Mouse (Mus musculus) thymus, postnatal 36 days (tissue): Measurements from ENCODE around the gene Ifnb1.
"Not testable (repeated sequence)": the region's sequence is repeated elsewhere in the genome, so short reads cannot be mapped to it uniquely, and the experiment has no call there.

Experiments used
- DNase-seq, 2 experiments: peaks; one replicate each; pipeline ENCODE4 v3.0.0; 2022; ENCODE audit warnings: mixed read lengths in 2 of 2

The Ifnb1 gene

DNA sequence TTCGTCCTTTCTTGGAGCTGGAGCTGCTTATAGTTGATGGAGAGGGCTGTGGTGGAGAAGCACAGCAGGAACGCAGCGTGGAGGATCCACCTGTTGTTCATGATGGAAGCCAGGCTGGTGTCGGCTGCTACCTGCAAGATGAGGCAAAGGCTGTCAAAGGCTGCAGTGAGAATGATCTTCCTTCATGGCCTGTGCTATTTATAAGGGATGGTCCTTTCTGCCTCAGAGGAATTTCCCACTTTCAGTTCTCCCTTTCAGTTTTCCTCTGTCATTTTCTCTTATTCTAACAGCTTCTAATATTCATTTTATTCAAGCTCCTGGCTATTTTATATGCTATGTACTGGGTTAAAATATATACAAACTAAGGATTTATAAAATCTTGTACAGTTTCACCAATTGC, at the start of gene Ifnb1:
Gene Ifnb1, minus strand, starts transcription at position 101 of the 400 bp plus-strand sequence.
- no peak for DNase-seq

DNA sequence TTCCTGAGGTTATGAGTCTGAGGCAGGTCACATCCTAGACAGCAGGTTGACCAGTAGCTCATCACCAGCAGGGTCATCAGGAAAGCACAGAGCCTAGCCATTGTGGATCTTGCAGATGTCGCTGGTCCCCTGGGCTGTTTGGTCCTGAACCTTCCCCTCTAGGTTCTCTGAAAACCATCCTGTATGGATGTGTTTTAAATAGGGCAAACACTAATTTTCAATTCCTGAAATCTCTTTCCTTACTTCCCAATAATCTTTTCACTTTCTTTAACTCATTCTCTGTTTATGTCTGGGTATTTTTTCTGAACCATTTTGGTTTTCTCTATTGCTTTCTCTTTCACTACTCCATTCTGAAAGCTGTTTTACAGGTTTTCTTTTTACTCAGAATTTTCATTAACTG, 49.1 kb upstream of the Ifnb1 start, which contains the start of gene Ifna14:
Gene Ifna14, minus strand, starts transcription at position 101 of the 400 bp plus-strand sequence.
- DNase-seq, result no peak

DNA sequence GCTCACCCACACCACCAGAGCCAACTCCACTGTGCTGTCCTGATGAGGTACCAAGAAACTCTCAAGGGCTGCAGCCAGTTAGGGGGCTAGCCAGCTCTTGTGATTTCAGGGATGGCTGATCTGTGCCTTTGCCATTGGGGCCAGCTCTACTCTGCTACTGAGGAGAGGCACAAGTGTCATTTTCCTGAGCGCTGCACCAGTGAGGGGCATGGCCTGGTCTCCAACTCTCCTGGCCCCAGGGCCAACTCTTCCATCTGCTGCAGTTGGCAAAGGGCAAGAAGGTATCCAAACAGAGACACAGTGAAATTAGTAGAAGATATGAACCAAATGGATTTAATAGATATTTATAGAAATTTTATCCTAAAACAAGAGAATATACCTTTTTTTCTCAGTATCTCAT, 39.2 kb upstream of the Ifnb1 start:
- no peak for DNase-seq

DNA sequence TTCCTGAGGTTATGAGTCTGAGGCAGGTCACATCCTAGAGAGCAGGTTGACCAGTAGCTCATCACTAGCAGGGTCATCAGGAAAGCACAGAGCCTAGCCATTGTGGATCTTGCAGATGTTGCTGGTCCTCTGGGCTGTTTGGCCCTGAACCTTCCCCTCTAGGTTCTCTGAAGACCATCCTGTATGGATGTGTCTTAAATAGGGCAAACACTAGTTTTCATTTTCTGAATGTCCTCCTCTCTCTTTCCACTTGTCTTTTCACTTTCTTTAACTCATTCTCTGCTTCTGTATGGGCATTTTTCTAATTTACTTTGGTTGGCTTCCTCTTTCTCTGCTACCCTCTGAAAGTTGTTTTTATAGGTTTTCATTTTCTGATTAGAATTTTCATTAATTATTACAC, 35.6 kb upstream of the Ifnb1 start, which contains the start of gene Ifna15:
Gene Ifna15, minus strand, starts transcription at position 101 of the 400 bp plus-strand sequence.
- not testable (repeated sequence) for DNase-seq

DNA sequence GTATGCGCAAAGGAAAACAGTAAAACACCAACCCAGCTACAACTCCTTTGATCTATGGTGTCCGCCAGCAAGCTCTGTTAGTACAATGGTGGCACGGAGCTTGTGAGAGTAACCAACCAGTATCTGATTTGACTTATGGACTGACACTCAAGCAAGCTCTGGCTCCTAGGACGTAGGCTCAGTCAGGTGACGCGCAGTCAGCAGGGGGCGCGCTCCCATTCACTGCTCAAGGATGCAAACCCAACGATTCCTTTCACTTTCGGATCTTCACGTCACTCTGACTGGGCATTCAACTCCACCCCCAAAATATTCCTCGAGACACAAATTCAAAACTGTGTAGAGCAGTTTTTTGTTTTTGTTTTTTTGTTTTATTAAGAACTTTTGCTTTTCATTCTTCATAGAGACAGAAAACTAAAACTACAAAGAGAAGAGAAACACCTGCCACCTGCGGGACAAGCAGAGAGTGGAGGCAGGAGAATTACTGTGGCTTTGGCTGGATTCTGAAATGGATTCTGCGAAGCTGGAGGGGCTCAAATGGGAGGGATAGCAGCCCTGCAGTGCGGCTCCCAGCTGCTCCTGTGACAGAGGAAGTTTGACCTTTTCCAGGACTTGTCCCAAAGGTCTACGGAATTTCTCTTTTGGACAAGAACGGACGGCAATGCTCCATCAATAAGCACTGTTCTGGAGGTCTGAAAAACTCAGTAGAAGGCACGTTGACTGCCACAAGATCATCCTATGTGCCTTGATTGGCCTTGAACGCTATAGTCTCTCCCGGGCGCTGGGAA, 27.8 kb upstream of the Ifnb1 start:
- DNase-seq, result peak; percentile 74 to 76

DNA sequence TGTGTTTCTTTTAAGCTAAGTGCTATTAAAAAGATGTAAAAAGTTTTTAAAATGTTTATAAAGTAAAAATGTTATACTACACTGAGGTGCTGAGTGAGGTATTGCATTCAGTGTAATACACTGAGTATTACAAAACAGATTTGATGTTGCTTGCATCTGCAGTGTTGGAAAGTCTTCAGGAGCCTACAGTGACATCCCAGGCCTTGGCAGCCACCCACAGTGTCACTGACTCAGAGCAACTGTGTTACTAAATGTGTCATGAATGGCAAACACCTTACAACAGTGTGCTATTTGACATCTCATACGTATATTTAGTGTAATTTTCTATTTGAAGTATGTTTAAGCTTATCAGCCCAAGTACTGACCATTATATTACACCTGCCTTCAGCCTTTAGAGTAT, 25.4 kb upstream of the Ifnb1 start:
- no peak for DNase-seq

DNA sequence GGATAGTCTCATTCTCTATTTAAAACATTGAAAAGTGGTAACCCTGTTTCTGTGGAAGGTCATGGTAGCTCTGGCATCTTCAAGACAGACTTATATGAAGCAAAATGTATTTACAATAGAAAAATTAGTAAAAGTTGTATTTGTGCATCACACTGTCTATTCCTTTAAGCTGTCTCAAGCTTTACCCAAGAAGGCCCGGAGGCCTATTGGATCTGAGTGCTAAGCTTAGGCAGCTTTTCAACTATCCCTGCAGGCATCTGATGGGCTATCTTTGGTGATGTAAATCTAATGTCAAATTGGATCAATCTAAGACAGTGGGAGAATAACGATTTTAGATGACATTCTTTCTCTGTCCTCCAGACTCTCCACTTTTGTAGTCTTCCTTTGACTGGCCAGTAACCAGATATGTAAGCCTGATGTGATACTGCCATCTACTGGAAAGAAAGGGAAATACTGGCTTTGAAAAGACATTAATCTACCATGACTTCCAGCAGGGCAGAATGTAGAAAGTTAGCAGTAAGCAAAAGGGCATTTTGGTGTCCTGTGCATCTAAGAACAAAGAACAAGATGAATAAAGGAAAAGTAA, 21.2 kb upstream of the Ifnb1 start:
- no peak for DNase-seq

DNA sequence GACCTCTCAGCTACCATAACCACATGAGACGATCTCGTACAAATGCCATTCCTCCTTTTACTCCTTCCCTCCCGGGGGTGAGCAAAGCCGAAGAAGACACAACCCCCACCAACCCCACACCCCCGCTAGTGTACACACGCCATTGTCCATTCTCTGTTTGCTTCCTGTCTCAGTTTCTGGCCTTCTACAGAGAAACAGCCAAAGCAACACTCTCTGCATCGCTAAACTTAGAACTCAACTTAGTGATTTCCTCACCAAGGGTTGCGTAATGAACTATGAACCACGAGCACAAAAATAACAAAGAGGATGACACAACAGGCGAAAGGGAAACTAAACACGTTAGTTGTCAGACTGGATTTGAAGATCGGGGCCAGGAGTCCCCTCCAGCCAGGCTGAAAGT, 14.8 kb upstream of the Ifnb1 start:
- DNase-seq, result no peak

DNA sequence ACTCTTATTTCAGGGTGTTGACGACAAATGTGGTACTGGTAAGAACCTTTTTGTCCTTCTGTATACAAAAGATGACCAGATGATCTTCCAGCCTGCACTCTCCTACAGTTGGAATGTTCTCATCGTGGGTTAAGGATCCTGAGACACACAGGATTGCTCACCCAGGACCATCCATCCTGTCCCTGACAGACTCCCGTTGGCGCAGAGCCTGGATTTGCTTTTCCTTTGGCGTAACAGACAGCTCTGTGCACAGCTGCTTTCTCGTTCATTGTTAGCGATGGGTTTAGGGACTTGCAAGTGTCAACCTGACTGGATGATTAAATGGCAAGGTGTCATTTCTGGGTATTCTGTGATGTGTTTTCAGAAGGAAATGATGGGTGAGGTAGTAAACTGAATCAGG, 14.1 kb upstream of the Ifnb1 start:
- no peak for DNase-seq

DNA sequence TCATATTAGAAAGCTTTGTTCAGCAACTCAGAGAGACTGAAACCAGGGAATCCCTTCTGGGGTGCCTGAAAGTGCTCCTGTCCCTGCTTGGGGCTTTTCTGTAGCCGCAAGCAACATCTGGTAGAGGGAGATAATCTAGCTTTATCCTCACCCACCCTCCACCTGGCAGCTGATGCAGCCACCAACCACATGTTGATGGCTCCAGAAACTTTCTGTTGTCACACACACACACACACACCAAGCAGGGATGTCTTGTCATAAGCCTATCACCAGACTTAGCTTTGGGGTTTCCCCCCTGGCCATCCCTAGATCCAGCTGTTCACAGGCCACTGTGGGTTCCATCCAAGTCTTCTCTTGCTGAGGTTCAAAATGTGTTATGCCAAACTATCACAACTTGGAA, 13.2 kb upstream of the Ifnb1 start:
- DNase-seq, result no peak

DNA sequence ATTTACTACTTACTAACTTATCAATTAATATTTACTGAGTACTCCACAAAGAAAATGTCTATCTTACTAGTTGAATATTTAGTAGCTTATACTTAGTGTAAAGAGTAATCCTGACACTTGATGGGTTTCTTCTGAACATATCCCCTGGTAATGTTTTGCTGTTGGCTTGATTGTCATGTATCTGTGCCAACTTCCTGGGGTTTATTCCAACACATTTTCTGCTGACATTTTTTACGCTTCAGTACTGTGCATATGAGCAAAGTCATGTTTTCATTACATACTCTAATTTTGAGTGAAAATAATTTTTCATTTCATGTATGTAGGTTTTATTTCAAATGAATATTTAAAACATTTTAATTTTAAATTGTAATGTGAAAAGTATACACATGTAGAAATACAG, 12.3 kb upstream of the Ifnb1 start:
- no peak for DNase-seq

DNA sequence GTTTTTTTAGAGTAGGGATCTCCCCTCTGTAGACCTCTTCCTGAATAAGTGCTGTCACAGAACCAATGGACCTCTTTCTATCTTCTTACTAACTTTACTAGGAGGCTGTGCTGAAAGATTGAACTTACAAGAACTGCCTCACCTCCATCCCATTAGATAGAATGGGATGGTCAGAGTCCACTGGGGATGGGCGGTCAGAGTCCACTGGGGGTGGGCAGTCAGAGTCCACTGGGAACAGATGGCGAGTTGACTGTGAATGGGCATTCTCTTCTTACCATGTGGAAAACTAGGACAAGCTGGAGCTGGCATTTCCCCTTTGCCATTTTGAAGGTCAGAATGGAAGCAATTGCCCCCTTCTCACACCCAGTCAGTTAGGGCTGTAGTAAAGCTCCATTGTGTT, 10.9 kb upstream of the Ifnb1 start:
- no peak for DNase-seq

DNA sequence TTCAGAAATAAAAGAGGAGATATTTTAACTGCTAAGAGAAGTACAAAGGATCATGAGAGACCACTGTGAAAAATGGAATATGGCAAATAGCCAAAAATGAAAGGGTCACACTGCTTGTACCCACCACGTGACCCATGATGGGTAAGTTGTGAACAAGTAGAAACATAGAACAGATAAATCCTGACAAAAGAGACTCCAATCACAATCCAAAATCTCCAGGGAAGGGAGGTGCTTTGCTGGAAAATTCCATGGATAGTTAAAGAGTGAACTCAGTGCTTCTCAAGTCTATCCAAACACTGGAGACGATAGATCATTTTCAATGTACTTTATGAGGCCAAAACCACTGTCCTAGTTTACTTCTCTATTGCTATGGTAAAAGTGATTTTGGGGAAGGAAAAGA, 8.3 kb upstream of the Ifnb1 start:
- no peak for DNase-seq

DNA sequence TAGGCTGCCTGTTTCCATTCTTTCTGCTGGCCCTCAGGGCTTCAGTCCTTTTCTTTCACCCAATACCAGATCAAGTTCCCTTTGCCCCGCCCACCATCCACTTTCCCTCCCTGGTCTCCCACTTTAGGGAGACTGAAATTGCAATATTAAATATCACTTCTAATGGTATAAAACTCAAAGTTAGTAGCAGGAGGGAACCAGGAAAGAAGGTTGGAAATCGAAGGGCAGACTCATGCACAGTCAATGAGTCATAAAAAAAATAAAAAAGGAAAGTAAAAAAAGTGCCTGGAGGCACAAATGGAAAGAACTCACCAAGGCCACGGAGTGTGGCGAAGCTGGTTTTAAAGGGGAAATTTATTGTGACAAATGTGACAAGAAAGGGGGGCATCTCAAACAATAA, 7.7 kb upstream of the Ifnb1 start:
- DNase-seq, result no peak

DNA sequence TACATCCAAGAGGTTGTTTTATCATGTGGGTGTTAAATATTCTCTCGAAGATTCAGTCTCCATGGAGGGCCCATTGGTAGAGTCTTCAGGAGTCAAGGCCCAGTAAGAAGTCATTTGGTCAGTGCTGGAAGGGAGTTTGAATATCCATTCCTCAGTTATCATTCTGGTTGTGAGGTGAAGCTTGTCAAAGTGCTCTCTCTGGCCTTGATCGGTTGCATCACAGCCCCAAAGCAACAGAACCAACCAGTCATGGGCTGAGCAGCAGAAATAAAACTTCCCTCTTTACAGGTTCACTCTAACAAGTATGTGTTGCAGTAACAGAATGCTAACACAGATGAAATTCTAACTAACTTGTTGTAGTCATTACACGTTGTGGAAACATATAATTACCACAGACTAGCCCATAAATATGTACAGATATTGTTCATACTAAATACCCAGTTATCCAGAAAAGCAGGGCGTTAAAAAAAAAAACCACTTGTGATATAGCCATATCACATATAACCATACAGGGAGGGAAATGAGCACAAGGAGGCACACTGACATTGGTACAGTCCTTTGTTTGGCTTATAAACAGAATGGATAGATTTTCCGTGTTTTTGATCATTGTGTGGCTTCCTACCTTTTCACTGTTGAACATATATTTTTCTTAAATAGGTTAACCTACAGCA, 3.9 kb upstream of the Ifnb1 start:
- no peak for DNase-seq

DNA sequence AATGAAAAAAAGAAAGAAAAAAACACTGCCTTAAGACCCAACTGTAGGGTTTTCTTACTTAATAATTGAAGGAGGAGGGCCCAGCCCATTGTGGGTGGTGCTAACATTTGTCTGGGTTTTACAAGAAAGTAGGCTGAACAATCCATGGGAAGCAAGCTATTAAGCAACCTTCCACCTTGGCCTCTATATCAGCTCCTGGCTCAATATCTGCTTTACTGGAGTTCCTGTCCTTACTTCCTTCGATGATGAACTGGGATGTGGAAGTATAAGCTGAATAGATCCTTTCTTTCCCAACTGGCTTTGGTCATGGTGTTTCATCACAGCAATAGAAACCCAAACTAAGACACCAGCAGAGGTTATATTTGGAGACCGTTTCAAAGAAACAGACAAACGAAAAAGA, 2.8 kb upstream of the Ifnb1 start:
- DNase-seq, result no peak

DNA sequence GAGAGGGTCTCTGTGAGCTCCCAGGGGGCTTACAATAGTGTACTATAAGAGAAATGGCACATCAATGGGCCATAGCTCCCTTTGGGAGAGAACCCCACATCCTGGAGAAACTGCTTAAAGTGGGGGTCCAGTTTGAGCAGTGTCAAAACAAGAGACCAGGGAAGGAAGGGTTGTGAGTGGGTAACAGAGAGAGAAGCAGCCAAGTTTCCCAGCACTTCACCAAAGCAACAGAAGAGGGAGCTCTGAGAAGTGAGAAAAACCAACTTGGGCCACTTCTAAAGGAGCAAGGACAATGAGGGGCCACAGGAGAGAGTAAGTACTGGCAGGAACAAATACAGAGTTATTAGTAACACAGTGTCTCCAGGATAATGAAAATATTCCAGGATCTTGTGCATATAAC, 667 bp upstream of the Ifnb1 start:
- DNase-seq, result no peak

DNA sequence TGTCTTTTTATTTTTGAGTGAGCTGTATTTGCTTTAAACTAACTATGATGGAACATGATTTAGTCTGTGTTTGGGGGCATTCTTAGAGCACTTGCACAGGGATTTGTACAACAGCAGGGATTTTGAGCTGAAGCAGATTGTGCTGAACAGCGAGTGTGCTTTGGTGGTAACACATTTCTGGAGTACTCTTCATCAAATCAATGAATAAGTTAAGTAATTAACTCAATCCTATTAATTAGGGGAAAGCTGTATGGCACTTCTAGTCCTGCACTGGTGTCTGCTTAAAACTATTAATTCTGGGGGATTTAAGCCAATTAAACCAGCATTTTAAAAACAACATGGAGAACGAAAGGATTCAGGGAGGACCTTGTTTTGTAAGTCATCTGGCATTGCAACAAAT, 4.6 kb downstream of the Ifnb1 start:
- DNase-seq, result no peak

DNA sequence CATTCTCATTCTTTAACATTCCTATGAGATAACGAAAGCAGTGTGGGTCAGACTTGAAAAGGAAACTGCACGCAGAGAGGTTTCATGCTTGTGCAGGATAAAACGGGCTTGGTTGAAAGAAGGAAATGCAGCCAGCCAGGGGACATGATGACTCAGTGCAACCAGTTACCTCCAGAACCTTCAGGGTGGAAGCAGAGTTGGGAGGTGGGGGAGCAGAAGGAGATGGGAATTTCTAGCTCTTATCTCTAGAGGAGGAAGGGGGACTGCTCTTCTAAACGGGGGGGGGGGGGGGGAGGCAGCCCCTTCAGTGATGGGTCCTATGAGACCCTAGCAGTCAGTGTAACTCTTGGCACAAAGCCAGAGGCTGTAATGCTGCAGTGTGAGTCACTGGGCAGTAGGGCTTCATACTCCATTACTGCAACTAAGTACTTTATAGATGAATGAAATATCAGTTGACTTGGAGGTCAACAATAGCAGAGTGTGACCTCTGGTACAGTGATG, 6.8 kb downstream of the Ifnb1 start:
- no peak for DNase-seq

DNA sequence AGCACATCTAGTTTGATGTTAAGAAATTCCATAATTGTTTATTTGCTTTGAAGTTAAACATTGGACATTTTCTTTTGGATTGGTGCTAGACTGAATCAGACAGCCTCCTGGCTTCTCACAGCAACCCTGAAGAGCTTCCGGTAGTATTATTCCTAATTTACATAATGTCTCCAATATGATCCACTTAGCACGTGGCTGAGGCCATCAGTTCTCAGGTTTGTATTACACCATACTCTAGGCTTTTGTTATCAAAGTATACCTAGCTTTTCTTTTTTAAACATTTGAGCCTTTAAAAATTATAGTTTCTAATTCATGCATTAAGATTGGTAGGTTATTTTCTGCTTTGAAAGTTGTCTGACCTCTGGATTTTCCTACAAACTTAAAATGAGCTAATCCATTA, 7.3 kb downstream of the Ifnb1 start:
- no peak for DNase-seq

DNA sequence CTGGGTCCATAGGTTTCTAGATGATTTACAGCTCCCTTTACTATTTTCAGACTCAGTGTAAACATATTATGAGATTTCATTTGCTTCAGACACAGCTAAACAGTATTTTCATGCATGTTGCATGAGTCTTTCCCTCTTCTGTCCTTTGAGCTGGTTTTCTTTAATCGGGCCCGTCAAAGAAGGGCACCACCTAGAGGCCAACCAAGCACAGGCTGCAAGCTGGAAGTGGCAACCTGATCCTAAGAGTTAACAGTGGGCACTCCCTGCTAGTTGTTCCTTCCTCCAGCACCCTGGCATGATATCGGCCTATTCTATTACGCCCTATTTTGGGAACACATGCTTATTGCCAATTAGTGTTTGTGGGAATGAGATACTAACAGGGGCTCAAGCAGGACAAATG, 8.2 kb downstream of the Ifnb1 start:
- DNase-seq, result peak; percentile 20 to 36

DNA sequence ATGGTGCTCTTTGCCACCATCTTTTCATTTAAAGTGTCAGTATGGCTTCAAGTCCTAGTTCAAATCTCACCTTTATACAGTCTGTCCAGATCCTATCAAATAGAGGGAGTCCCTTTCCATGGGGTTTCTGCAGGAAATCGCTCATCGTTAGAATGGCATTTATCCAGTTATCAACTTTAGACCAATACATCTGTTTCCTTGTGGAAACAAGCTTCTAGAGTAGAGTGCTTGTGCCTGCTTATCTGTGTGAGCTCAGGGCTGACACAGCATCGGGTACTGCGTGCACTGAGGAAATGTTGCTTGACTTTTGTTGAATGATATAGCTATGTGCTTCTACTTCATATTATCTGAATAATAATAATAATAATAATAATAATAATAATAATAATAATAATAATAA, 8.8 kb downstream of the Ifnb1 start:
- no peak for DNase-seq

DNA sequence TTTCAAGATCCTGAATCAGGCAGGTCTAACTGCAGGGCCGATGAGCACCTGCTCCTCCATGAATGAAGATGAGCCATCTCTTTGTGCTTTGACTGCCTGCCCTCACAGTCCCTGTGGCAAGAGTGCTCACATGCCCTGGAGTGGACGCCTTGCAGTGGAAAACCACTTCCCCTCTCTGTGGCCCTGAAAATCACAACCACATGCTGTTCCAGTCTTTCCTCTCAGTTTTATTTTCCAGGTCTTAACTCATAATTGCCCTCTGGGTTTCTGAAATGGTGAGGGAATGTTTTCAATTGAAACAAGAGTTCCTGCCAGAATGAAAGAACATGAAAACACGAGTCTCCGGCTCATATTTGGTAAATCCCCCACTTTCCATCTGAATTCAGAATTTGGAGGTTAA, 18.8 kb downstream of the Ifnb1 start:
- no peak for DNase-seq

DNA sequence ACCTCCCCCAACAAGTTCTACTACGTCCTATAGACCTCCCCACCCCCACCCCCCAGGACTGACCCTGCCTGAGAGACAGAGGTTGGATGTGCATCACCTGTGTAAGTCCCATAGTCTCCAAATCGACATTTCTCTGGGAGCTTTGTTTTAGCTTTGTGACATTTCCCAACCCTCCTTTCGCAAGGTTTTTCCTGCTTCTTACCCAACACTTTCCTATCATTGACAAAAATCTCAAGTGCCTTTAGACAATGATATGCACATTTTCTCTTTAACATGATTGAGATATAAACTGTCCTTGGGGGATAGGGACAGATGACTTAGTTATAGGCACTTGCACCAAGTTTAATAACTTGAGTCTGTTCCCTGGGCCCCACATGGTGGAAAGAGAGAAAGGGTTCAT, 21.3 kb downstream of the Ifnb1 start:
- no peak for DNase-seq
